Mouse (Mus musculus) forebrain, postnatal 0 days (tissue): ENCODE results near the gene Dspp. TPM values are rescaled to one million over a fixed set of nuclear protein-coding genes. Genes with fewer than 3 reads are reported as not detected.

Experiments used
- ATAC-seq: fragments of 200-750 bp; cut with Nextera tagmentation; 2 replicates; pipeline ENCODE4 v1.8.0; 2017; ENCODE audit warnings: mild to moderate bottlenecking, moderate library complexity
- DNase-seq: peaks from one replicate; pipeline ENCODE4 v3.0.0-alpha.2; 2015
- H3K27ac ChIP-seq: fragments of 300-500 bp; sonication (generic); 2 replicates; pipeline ENCODE4 v1.5.1; 2014; ENCODE audit warnings: low read depth, mild to moderate bottlenecking, antibody characterized with exemption, low read length, moderate library complexity, mixed read lengths
- H3K27me3 ChIP-seq: fragments of 300-500 bp; sonication (generic); 2 replicates; pipeline ENCODE4 v1.6.1; 2014; ENCODE audit warnings: mild to moderate bottlenecking, low read length, mixed read lengths; ENCODE audit not compliant: insufficient read depth
- H3K36me3 ChIP-seq: fragments of 300-500 bp; sonication (generic); 2 replicates; pipeline ENCODE4 v1.6.1; 2014; ENCODE audit warnings: mild to moderate bottlenecking, moderate library complexity; ENCODE audit not compliant: insufficient read depth
- H3K4me1 ChIP-seq: fragments of 300-500 bp; sonication (generic); 2 replicates; pipeline ENCODE4 v1.6.1; 2014; ENCODE audit warnings: antibody characterized with exemption; ENCODE audit not compliant: insufficient read depth
- H3K4me2 ChIP-seq: fragments of 300-500 bp; sonication (generic); 2 replicates; pipeline ENCODE4 v1.6.1; 2014; ENCODE audit warnings: low read depth, mild to moderate bottlenecking, moderate library complexity
- H3K4me3 ChIP-seq: fragments of 300-500 bp; sonication (generic); 2 replicates; pipeline ENCODE4 v1.5.1; 2014; ENCODE audit warnings: low read depth, low read length, mixed read lengths
- H3K9ac ChIP-seq: fragments of 300-500 bp; sonication (generic); 2 replicates; pipeline ENCODE4 v1.6.1; 2014; ENCODE audit warnings: mild to moderate bottlenecking
- H3K9me3 ChIP-seq: fragments of 300-500 bp; sonication (generic); 2 replicates; pipeline ENCODE4 v1.6.1; 2016; ENCODE audit warnings: low read length
- CTCF ChIP-seq: sonication (generic); IDR thresholded peaks from 2 replicates; pipeline ENCODE4 v1.5.1; 2016; ENCODE audit warnings: antibody characterized with exemption, control low read depth, low read depth
- WGBS: fragments of 180-500 bp; shearing (Covaris S2); extraction: QIAGEN DNeasy Blood & Tissue Kit; methylation state at CpG from one replicate; pipeline ENCODE4 v1.1.7; 2014; 5-methylcytosine and 5-hydroxymethylcytosine counted together
- polyA plus RNA-seq: library from polyadenylated mRNA; unstranded; fragments of >200 nt; fragmentation: Nextera tagmentation; extraction: Ambion mirVana; gene quantifications from 2 replicates; pipeline ENCODE4 v1.2.1, GENCODE M21; 2015
- total RNA-seq: library from RNA; depleted of rRNA; stranded (reverse); fragments of >200 nt; gene quantifications from 2 replicates; pipeline ENCODE4 v1.2.3, GENCODE M21; 2014; rRNA removed

Gene Dspp
- total RNA-seq = not detected in 2 replicates
- polyA plus RNA-seq = not detected in 2 replicates

DNA sequence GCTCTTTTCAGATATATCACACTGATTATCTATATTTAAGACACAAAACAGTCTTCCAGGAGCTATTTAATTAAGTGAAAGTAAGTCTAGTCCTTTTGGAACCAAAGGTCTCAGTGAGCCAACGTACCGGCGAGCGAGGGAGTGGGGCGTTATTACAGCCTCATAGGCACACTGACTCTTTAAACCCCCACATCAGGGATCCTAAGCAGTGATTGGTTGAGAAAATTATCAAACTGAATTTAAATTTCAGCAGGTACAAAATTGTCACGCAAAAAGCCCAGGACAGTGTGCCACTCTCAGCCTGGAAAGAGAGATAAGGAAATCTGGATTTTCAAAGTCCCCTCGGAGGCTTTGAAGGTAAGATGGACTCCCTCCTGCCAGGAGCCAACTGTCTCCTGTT is at the start of gene Dspp:
Gene Dspp (plus strand): TSS at position 301 of the 400 bp plus-strand sequence.
- 89% methylated on average over 7 of the region's 7 CpGs for WGBS
- no peak within 1 kb of the TSS for H3K27ac ChIP-seq
- TF ChIP-seq CTCF = no peak
- no peaks in the 10 kb centered on the region for H3K27me3 ChIP-seq
- H3K9me3 ChIP-seq = no peaks in the 10 kb centered on the region
- H3K9ac ChIP-seq = no peak within 1 kb of the TSS
- H3K4me1 ChIP-seq = no peaks in the 10 kb centered on the region
- no peaks in the 10 kb centered on the region for H3K36me3 ChIP-seq
- H3K4me3 ChIP-seq = no peak within 1 kb of the TSS
- no peak within 1 kb of the TSS for H3K4me2 ChIP-seq
- DNase-seq (no peak), ATAC-seq (no peak)

DNA sequence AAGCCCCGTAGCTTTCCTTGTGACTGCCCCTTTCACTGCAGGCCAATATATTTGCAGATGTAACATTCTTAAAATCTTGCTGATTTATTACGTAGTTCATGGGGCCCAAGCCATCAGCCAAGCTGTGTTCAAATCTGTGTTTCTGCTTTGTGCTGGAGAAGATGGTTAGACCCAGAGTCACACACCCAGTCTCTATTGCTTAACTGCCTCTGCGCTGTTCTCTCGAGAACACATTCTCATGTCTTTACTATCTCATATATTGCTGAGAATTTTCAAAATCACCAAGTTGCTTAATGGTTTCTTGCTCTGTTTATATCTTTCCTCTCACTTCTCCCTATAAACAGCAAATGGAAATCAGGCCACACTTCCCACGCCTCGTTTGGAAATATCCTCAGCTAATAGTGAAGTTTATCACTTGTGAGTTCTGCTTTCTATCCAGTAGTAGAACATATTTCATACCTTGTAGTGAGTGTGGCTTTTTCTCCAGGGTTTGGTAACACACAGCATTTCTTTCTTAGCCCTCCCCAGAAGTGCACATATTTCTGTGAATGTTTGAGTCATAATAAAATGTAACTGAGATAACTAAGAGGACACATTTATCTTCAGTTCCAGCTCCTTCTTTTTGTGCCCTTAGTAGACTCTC is 46.4 kb upstream of the Dspp start:
- no peak overlapping the region for H3K4me3 ChIP-seq
- WGBS = 87% methylated on average over 6 of the region's 6 CpGs
- H3K9me3 ChIP-seq = no peaks in the 10 kb centered on the region
- H3K4me1 ChIP-seq = no peaks in the 10 kb centered on the region
- no peak overlapping the region for H3K9ac ChIP-seq
- H3K4me2 ChIP-seq = no peak overlapping the region
- no peak for ATAC-seq
- DNase-seq = no peak
- H3K36me3 ChIP-seq = no peaks in the 10 kb centered on the region
- H3K27me3 ChIP-seq = no peaks in the 10 kb centered on the region
- no peak for TF ChIP-seq CTCF
- no peak overlapping the region for H3K27ac ChIP-seq

DNA sequence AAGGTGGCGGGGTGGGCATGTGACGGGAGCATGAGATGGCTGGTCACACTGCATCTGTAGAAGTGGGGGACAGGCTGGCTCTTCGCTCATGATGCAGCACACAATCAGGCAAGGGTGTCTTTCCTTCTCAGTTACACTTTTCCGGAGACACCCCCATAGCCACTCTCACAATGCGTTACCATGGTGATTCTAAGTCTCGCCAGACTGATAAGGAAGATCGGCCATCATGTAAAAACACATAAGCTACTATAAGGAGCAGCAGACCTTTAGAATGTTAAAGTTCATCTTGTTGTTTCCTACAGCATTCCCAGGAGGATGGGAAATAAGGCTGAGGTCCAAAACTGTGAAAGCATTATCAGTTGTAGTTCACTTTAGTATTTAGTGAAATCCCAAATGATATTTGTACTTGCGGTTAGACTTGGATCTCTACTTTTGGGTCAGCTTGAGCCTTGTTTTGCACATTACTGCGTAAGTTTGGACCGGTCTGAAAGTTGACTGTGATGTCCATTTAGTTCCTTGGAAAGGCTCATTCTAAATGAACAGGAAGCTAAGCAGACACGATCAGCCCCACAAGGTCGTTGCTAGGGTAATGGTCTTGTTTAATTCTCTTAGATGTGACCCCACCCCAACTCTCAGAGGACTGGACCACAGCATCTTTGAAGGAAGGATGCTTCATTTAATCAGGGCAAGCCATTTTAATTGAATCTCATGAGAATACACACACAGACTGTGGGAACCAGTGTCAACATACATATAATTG is 43.8 kb upstream of the Dspp start:
- WGBS = 80% methylated on average over 12 of the region's 12 CpGs
- Histone ChIP-seq H3K27ac (no peak overlapping the region), H3K4me3 (no peak overlapping the region), H3K4me1 (no peaks in the 10 kb centered on the region), H3K36me3 (no peaks in the 10 kb centered on the region), H3K9me3 (no peaks in the 10 kb centered on the region), H3K4me2 (no peak overlapping the region), H3K9ac (no peak overlapping the region), H3K27me3 (no peaks in the 10 kb centered on the region)
- ATAC-seq (peak; percentile 47), DNase-seq (peak; percentile 53)
- no peak for TF ChIP-seq CTCF

DNA sequence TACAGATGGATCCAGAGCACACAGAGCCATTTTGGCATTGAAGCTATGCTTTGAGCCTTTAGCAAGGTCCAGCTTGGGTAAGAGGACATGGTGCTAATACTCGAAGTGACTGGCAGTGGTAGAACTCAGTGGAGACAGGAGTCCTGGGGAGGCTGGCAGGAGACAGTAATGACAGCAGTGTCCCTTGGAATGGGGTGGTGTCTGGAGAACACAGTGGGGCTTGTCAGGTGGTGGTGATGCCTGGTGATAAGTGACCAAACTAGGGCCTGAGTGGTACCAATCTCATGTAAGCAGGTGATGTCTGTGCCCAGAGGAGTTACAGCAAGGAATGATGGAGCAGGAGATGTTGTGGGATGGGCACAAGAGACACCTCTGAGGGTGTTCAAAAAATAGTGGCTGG is 43.2 kb upstream of the Dspp start:
- 86% methylated on average over 1 of the region's 1 CpGs for WGBS
- H3K4me2 ChIP-seq = no peak overlapping the region
- no peak for TF ChIP-seq CTCF
- no peak overlapping the region for H3K27ac ChIP-seq
- H3K4me1 ChIP-seq = no peaks in the 10 kb centered on the region
- H3K36me3 ChIP-seq = no peaks in the 10 kb centered on the region
- H3K9me3 ChIP-seq = no peaks in the 10 kb centered on the region
- ATAC-seq (no peak), DNase-seq (no peak)
- no peak overlapping the region for H3K9ac ChIP-seq
- H3K27me3 ChIP-seq = no peaks in the 10 kb centered on the region
- H3K4me3 ChIP-seq = no peak overlapping the region

DNA sequence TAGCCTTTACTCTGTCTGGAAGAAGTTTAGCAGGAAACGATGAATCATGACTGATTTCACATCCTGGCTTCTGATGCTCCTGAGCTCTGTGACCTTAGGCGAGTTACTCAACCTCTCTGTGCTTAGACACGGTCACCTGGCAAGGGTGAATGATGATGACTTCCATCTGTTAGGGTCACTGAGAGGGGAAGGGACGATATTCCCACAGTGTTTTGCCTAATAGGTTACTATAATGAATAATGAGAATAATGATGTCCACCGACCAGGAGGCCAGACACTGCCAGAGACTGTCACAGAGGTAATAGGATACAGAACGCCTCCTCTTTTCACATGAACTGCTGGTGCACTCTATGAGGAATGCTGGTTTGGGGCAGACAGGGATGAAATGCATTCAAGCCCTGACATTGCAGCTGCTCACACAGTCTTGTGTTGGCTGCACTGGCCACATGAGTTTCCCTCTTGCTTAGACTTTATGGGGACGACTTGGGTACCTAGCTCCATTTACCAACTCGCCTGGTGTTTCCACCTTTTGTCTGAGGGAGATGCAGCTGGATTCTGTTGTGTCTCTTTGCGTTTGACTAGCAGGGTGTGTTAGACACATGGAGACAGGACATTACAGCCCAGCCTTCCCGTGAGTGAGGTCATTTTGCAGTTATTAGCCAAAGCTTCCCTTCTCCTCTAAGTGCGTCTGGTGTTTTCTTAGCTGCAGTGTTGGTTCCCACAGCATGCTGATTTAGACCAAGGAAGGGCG is 42.1 kb upstream of the Dspp start:
- WGBS = 70% methylated on average over 12 of the region's 12 CpGs

DNA sequence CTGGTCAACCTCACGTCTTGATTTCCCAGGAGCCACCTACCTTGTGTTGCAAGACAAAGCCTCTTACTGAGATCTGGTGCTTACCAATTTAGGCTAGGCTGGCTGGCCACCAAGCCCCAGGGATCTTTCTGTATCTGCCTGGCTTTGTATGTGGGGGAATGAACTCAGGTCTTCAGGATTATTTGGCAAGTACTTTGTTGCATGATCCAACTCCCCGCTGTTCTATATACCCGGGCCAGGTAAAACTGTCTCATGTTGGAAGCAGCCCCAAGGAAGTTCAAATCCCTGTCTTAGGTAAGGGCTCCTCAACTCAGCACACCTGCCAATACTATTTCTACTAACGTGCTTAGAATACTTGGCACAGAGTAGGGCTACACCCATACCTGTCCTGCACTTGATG is 39.6 kb upstream of the Dspp start:
- H3K27me3 ChIP-seq = no peaks in the 10 kb centered on the region
- no peak for TF ChIP-seq CTCF
- no peak overlapping the region for H3K4me3 ChIP-seq
- no peaks in the 10 kb centered on the region for H3K36me3 ChIP-seq
- no peak overlapping the region for H3K27ac ChIP-seq
- no peaks in the 10 kb centered on the region for H3K4me1 ChIP-seq
- no peak overlapping the region for H3K9ac ChIP-seq
- no peak overlapping the region for H3K4me2 ChIP-seq
- WGBS = 90% methylated on average over 4 of the region's 4 CpGs
- no peaks in the 10 kb centered on the region for H3K9me3 ChIP-seq
- DNase-seq (no peak), ATAC-seq (no peak)

More for the DNA sequence above, 42.1 kb upstream of the Dspp start:
- no peak for TF ChIP-seq CTCF
- peak overlapping the region; percentile 40; the same call in 1 of the 2 replicates for H3K27ac ChIP-seq
- peak; percentile 14 for DNase-seq
- no peaks in the 10 kb centered on the region for H3K27me3 ChIP-seq
- no peaks in the 10 kb centered on the region for H3K9me3 ChIP-seq
- peak; percentile 37 for ATAC-seq
- H3K4me2 ChIP-seq = no peak overlapping the region
- H3K4me3 ChIP-seq = no peak overlapping the region
- no peaks in the 10 kb centered on the region for H3K36me3 ChIP-seq
- no peaks in the 10 kb centered on the region for H3K4me1 ChIP-seq
- no peak overlapping the region for H3K9ac ChIP-seq

DNA sequence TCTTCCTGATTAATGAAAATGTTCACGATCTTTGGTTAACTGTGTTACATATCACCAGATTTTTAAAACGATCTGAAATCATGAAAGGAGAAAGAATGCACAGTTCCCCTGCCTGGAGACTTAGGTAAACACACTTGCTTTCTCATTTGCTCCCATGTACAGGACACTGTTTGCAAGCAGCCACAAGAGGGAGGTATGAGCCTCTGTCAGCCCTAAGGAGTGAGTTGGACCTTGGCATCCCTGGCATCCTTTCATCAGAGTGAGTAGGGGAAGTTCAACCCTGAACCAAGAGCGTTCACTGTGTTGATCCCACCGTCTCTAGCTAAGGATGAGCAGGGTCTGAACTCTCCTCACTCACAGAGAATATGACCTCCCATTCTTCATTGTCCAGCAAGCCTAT is 39.0 kb upstream of the Dspp start:
- Histone ChIP-seq H3K4me1 (no peaks in the 10 kb centered on the region), H3K9ac (no peak overlapping the region), H3K4me2 (no peak overlapping the region), H3K9me3 (no peaks in the 10 kb centered on the region), H3K27me3 (no peaks in the 10 kb centered on the region), H3K36me3 (no peaks in the 10 kb centered on the region), H3K4me3 (no peak overlapping the region), H3K27ac (no peak overlapping the region)
- 70% methylated on average over 4 of the region's 4 CpGs for WGBS
- peak; percentile 73 for TF ChIP-seq CTCF
- DNase-seq = peak; percentile 37
- no peak for ATAC-seq
